Mouse (Mus musculus): ENCODE results near the gene Traf2.
A peak's percentile ranks its signal among the peaks of the same experiment; 100 is the strongest.

Traf2 gene

DNA sequence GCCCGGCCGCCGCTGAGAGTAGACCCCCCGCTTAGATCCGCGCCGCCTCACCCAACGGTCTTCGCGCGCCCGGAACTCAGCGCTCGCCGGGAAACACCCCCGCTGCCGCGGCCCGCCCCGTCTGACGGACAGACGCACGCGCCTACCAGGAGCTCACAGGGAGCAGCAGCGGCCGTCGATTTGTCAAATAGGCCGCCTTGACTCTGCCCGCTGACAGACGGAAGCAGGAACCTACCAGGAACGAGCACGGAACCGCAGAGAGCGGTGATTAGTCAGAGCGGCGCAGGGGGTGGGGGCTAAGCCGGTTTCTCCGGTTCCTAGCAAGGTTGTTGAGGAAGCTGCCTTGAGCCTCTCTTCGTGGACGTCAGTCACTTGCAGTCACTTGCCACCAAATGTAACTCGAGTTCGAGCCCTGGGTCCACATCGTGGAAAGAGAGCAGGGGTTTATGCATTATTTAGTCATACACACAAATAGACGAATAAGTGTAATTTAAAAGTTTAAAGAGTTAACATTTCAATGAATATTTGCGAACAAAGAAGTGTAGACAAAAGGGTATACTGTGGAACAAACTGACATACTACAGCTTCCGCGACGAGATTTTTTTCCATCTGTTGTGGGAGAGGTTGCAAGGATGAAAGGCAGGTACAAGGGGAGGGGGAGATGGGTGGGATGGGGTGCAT lies at the start of gene Traf2:
TSS of gene Traf2 (minus strand) at position 130 of the 681 bp plus-strand sequence.
- DNase-seq, result peak; percentile 100

DNA sequence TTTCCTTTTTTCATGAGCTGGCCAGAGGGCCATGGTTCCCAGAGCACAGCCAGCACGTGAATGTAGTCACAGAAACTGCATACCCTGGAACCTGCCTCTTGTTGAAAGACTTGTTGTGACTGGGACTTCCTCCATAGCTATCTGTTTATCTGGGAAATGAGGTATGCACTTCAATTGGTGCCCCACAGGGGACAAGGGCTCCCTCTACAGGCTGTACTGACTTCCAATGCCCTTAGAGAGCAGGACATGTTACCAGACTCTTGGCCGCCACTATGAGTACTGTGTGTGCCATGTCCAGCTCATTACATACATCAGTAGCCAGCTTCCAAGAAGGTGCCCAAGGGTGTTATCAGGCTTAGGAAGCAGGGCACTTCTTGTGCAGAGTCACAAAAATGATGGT lies 45.1 kb upstream of the Traf2 start:
- peak; percentile 84 for DNase-seq

DNA sequence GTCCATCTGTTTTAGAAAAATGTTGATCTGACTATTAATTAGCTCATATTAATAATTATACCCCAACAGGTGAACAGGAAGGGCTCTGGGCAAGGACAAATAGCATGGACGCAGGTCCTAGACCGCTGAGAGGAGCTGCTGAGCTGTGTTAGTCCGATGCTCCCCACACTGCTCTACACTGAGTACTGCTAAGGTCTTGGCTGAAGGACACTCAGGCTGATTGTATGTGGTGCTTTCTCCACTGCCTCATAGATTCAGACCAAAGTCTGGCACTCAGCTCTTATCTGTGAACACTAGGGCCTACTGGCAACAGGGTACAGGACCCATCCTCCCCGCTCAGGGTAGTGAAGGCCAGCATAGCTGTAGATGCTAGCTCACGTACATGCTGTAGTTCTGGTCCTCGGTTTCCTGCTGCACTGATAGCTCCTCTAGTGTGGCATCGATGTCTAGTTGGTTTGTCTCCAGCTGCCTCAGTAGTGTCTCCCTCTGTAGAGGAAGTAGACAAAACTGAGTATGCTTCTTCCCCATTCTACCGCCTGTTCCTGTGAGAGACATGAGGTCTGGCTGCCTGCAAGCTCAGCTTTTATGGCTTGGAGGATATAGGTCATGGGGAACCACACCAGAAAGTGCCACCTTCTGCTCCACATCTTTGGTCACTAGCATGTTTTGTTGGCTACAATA lies 41.6 kb upstream of the Traf2 start:
- DNase-seq, result no peak

DNA sequence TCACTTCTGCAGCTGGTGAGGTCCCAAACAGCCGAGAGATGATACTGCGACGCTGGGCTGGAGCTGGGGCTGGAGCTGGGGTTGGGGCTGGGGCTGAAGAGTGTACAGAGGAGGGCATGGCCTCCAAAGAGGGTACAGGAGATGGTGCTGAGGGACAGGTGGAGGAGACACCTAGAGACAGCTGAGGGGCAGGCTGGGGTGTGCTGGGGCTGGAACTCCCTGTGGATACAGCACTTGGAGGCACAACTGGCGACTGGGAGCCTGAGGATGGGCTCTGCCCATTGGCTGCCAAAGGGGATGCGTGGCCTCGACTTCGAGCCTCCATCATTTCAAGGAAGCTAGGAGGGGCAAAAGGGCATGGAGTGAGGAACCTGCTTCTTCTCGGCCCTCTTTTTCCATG lies 40.5 kb upstream of the Traf2 start:
- DNase-seq, result peak; percentile 89

DNA sequence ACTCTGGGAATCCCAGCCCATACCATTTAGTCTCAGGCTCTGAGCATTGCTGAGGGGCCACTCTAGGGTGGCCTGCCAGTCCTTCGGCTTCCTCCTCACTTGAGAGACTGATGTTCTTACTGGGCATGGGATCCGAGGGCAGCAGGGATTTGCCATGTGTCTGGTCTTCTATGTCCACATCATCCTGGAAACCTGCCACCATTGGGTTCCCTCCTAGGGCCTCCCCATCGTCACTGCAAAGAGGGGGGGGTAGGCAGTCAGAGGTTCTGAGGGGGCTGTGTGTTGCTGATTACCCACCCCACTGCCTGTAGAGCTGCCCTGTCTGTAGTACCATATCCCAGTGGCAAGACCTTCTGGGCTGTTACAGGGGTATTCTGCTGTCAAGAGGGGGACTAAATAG lies 38.9 kb upstream of the Traf2 start:
- DNase-seq, result no peak

DNA sequence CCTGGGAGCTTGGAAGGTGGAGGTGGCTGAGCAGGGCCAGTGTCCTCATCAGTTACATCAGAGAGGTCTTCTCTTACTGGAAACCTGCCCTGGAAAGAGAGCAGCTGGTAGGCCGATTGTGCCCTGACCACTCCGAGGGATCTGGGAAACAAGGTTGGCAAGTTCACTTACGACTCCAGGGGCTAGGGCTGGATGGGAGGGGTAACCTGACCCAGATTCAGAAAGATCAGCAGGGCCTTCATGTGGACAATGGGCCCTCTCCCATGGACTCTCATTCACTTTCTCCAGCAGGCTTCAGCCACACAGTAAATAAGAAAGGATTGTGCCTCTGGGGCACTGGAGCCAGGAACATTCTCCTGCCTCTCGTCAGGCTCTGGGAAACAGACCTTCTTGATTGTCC lies 38.1 kb upstream of the Traf2 start:
- DNase-seq, result no peak

DNA sequence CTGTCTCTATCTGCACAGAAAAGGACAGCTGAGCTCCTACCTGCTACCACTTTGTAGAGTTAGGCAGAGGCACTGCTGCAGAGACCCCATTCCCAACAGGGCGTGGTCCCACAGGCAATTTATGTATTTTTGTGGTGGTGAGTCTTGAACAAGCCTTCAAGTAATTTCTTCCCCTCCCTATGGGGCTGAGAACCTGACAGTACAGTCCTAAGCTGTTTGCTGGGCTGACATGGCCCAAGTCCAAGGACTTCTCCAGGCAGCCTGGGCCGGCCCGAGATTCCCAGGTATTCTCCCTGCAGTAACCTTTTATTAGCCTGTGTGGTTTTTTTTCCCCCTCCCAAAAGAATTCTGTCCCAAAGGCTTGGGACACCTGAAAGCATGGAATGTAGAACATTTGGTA lies 37.4 kb upstream of the Traf2 start:
- DNase-seq, result no peak

DNA sequence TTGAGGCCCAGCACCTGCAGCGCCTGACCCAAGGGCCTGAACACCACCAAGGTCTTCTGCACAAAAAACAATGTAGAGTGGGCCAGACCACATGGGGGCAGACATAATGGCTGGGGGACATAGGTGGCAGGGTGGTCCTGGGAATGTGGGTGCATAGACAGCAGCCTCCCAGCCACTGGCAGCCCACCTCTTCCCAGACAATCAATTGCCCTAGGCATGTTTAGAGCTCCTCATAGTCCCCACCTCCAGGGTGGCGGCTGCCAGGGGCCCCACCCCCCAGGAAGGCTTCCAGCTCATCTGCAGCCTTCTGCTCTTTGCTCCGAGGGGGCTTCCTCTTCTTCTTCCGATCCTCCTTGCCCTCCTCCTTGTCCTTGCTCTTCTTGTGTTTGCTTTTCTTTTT lies 36.8 kb upstream of the Traf2 start:
- DNase-seq, result no peak

DNA sequence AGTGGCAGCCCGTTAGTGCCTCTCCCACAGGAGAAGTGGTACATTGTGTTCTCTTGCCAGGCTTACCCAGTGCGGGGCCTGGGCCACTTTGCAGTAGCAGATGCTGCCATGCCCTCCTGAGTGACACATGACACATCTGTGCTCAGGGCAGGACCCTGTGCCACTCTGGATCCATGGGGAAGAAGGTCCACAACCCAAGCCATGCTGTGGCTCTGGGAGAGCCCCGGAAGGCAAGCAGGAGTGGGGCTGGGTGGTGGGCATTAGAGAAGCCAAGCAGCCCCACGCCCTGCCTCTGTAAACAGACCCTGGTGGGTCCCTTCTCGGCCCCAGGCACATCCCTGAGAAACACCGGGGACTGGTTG lies 36.4 kb upstream of the Traf2 start:
- DNase-seq, result peak; percentile 95

DNA sequence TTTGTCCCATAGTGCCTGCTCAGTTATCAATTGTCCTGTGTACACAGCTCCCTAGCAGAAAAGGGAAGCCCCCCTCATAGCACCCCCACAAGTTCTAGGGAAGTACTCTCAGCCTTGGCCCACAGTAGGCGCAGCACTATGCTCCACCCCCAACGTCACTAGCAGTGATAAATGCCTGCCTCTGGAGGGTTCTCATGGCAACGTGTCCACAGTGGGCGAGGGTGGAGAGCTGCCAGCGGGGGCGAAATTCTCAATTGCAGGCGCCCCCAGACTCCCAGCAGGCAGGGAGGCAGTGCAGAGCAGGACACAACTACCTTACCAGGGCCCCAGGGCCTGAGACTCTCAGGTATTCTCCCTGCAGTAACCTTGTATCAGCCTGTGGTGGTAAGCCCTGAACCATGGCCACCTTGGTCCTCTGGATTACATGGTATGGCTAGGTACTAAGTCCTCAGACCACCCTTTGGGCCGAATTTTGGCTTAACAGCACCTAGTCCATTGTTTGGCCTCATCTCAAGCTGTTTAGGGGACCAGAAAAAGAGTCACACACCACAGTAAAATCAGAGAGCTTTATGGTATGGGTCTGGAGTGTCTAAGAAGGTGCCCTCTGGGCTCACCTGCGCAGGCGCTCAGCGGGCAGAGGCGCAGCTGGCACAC lies 35.9 kb upstream of the Traf2 start:
- DNase-seq, result no peak

DNA sequence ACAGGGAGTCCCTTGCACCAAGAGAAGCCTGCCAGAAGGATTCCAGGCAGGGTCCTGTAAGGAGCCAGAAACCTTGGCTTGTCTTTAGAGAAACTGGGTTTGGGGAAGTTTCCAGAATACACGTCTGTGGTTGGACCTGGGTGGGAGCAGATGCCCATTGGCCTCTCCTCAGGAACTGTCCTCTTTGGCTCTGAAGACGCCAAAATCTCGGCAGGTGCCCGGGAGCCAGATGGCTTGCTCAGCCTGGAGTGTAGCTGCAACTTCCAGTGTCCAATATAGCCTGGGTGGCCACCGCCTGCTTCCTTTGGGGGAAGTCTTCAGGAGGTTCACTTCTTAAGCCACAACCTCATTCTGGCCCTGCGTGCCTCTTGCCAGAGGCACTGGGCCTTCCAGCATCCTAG lies 35.2 kb upstream of the Traf2 start:
- peak; percentile 93 for DNase-seq

DNA sequence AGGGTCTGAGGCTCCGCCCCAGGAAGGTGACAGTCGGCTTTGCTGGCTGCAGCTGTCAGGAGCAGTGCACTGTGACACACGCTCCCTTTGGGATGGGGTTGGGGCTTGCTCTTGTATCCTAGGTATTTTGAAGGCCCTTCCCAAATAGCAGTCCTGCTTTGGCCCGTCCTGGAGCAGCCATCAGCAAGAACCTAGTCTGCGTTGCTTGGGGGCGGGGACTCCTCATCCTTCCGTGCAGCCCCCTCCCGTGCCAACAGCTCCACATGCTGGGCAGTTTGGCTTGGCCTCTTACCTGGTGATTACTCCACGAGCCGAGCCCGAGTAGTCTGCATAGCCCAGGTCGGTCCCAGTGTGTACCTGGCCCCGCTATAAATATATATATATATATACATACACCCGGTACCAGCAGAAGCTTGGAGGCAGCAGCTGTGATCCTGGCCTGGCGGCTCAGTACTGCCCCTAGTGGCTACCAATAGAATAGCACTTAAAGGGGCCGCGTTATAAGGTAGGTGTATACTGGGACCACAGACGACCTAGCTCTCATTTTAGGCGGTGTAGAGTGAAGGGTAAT lies 34.6 kb upstream of the Traf2 start, which contains the start of gene Ajm1:
TSS of gene Ajm1 (minus strand) at position 464 of the 571 bp plus-strand sequence.
- peak; percentile 97 for DNase-seq

DNA sequence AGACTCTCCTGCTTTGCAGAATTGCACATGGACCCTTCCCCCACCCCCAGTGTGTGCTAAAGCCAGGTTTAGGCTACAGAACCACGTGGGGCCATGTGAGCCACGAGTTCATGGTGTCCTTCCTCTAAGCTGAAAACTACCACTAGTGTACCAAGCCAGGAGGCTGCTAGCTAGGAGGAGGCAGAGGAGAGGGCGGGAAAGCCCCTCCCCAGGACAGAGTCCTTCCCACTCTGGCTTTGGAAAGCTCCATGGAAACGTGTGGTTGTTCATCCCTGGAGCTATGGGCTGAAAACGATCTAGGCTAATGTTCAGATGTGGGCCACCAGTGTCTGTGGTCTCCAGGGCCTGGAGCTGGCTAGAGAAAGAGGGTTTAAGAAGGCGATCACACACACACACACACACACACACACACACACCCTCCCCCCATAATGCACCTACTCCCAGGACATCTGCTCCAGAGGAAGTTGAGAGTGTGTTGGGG lies 33.9 kb upstream of the Traf2 start:
- no peak for DNase-seq

DNA sequence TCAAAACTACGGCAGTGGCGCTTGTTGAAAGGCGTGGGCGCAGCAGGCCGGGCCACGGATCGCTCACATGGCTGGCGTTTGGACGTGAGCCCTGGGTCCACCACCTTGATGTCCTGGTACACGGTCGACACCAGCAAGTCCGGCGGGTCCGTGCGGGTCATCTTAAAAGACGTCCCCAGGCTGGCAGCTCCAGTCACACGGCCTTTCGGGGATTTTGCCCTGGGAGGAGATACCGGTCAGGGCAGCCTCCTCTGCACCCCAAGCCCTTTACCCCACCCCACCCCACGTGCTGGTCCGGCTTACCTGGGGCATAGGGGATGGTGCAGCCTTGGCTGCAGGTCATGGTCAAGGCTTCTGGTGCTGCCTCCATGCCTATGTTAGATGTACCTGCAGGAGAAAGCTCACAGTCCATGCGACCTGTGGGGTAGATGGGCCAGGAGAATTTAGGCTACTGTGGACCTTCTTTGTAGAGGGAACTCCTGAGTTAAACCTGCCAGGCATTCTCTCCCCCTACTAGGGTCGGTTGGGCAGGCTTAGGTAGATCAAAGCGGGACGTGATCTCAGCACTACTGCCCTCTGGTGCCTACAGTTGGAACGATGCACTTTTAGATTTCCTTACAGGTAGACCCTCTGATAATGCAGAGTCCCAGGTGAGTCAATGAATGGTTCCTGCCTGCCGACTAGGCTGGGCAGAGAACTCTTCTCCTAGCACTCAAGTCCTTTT lies 33.2 kb upstream of the Traf2 start:
- peak; percentile 94 for DNase-seq

DNA sequence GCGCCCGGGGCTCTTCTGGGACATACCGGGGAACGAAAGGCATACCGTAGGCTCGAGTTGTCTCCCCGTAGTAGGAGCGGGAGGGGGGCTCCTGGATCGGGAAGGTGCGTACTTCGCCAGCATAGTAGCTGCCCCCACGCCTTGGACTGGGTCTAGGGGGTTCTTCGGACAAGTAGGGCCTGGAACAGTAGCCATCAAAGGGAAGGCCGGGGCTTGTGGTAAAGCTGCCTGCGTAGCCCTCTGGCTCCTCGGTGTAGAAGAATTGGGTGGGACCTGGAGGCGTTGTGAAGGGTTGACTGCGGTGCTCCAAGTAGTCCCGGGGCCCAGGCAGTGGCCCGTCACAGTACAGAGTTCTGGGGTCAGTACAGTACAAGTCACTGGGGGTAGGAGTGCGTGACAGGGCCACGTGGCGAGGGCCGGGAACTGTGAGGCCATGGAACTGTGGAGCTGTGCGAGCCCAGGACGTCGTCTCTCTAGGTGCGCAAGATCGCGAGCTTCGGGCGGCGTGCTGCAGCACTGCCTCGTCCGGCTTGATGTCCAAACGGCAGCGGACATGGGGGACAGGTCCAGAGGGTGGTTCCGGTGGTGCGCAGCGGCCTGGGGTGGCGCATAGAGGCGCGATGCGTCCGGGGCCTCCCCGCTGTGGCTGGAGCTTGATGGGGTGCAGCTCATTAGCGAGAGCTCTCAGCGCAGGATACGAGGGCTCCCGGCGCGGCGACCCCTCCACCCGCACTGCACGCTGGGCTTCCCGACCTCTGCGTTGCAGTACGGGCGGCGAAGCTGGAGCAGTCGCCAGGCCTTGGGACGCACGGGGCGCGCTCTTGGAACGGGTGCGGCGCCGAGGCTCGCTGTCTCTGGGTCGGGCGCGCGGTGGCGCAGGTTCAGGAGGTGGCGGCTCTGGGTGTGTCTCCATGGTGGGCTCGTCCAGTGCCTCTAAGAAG lies 32.3 kb upstream of the Traf2 start:
- DNase-seq, result peak; percentile 91

DNA sequence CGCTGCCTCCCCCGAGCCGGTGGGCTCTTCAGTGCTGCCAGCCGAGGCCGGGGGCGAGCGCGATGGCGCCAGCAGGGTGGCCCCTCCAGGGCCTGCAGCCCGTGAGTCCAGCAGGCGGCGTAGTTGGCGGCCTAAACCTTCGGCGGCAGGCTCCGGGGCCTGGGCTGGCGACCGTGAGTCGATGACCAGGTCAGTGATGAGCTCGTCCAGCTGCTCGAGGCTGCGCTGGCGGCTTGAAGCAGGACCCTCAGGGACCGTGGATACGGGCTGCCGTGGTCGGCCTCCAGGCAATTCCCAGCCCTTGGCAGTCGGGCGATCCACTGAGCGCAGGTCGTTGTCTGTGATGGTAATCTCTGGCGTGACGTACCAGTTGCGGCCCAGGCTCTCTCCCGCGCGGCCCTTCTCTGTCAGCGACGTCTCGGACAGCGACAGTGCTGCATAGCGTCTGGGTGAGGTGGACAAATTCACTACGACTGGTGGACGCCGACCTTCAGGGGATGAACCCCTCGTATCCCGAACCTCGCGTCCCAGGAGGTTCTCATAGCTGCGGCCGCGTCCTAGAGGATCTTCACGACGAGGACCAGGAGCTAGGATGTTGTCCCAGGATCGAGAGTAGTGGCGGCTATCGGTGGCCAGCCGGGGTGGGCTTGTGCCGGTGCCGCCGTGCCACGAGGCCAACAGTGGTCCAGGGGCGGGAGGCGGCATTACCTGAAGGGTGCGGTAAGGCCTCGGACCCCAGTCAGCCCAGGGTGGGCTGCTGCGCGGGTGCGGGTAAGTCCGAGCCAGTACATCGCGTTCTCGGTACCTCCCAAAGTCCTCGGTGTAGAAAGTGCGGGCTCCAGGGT lies 31.4 kb upstream of the Traf2 start:
- peak; percentile 88 for DNase-seq

DNA sequence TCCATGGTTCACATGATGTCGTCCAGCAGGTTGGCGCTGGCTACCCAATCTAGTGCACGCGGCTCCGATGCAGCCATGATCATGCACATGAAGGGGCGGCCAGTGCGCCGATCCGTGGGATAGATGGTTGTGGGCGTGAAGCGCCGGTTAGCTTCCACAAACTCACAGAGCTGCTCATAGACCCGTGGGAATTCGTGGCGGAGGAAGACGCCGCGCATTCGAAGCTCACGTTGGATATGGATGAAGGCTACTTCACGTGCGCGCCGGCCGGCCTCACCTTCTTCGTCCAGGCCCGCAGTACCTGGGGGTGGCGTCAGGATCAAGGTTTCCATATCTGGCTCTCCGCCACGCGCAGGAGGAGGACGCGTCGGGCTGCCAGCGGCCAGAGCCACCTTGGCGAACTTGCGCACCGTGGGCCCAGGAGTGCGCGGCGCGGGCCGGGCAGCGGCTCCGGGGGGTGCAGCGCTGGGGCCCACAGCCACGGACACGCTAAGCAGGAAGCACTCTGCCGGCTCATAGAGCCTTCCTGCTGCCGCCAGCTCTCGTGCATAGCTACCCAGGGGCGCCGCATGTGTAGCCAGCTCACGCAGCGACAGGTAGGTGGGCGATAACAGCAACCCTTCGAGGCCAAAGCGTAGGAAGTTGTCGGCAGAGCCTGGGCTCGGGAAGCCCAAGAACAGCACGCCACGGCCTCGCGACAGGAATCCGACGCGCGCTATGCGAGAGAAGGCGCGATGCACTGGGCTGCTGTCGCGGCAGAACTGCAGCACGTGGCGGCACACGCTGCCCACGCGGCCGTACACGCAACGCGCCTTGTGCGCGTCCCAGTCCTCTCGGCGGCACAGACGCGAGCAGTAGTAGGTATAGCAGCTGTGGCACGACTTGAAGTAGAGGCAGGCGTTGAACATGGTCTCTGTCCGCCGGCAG lies 30.5 kb upstream of the Traf2 start:
- peak; percentile 91 for DNase-seq

DNA sequence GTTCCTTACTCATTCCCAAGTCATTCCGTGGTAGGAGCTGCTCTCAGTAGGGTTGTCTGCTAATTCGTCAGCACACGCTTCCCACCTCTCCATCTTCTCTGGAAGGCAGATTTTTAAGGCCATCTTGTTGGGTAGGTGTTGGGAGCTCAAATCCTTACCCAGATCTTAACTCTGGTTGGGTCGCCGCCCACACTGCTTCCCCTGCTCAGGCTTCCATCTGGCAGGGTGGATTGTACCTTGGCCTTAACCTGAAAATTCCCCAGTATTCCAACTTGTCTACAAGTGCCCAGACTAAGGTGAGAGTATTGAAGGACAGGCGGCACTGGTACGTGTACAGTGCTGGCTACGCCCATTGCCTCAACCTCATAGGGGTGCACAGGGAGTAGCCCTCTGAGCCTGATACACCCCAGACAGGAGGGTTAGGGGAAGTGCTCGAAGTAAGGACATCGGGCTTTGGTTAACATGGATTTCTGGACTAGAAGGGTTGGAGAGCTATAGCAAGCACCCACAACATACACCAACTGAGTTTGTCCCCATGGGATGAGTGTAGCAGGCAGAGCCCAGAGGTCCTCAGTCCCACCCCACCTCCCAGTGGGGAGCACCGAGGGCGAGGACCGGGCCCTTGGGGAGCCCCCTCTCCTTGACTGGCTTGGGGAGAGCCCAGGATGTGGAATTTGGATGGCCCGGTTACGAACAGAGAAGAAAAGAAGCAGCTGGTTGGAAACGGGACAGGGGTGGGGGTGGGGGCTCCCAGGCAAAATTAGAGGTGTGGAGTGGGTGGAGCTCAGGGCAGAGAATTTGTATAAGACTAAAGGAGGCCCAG lies 29.5 kb upstream of the Traf2 start:
- no peak for DNase-seq
